Comparison of ENCODE assay signal across 8 mouse cellular contexts in the genomic region with DNA sequence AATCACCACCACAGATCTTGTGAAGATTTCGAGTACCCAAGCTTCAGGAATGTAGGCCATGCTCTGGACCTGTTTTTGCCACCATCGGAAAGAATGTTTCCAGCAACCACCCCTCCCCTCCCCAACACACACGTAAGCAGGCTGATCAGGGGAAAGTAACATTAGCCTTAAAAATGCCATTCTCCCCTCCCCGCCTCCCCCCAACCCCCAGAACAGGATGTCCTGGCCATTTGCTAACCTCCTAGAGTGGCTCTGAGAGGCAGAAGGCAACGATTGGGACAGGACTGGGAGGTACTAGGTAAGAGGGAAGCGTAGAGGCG. TPM values are rescaled to one million over a fixed set of nuclear protein-coding genes. Genes with fewer than 3 reads are reported as not detected.
DNase-seq lines count a peak whose midpoint lies in the region; ATAC-seq and TF ChIP-seq lines count a peak whose summit lies in the region.

No protein-coding gene starts in this region.

- H3K27me3 ChIP-seq in kidney, postnatal 0 days (ENCODE audit: insufficient read depth, low read length), result no peaks in the 10 kb centered on the region
- peaks cover 4% of the 10 kb centered on the region; the same call in 1 of the 2 replicates for H3K27me3 ChIP-seq in embryonic facial prominence, embryonic 11.5 days (ENCODE audit: control insufficient read depth, insufficient read depth, low read length)
- H3K27me3 ChIP-seq in hindbrain, postnatal 0 days (ENCODE audit: insufficient read depth, low read length), result no peaks in the 10 kb centered on the region
- H3K27me3 ChIP-seq in midbrain, postnatal 0 days (ENCODE audit: insufficient read depth, low read length), result peaks cover 7% of the 10 kb centered on the region; the same call in 1 of the 2 replicates
- H3K27me3 ChIP-seq in thymus, adult 2 months (ENCODE audit: control insufficient read depth, insufficient read depth, low read length), result no peaks in the 10 kb centered on the region; the same call in 1 of the 2 replicates

- H3K4me2 ChIP-seq in kidney, postnatal 0 days (ENCODE audit: low read length), result peak overlapping the region; percentile 100
- peak overlapping the region; percentile 99 for H3K4me2 ChIP-seq in embryonic facial prominence, embryonic 11.5 days (ENCODE audit: low read depth, low read length)
- peak overlapping the region; percentile 98 for H3K4me2 ChIP-seq in hindbrain, postnatal 0 days (ENCODE audit: low read depth, low read length)
- H3K4me2 ChIP-seq in midbrain, postnatal 0 days (ENCODE audit: low read depth, low read length, poor library complexity, severe bottlenecking), result peak overlapping the region; percentile 99

- TF ChIP-seq POLR2A in thymus, adult 2 months (IDR thresholded peaks at IDR 0.05; ENCODE audit: control insufficient read depth, extremely low read depth, insufficient read depth, low read length, poor library complexity), result no peak

- no peak for ATAC-seq in kidney, postnatal 0 days (replicated peaks; ENCODE audit: low FRiP score, low read depth)
- ATAC-seq in embryonic facial prominence, embryonic 11.5 days (replicated peaks; ENCODE audit: insufficient number of reproducible peaks, low FRiP score, low TSS enrichment, low read depth), result no peak; the same call in 1 of the 2 replicates
- no peak for ATAC-seq in hindbrain, postnatal 0 days
- no peak for ATAC-seq in midbrain, postnatal 0 days (ENCODE audit: low FRiP score)

- peaks cover 11% of the 10 kb centered on the region; the same call in 1 of the 2 replicates for H3K4me1 ChIP-seq in kidney, postnatal 0 days (replicated peaks; ENCODE audit: insufficient read depth, low read length)
- no peaks in the 10 kb centered on the region; the same call in 1 of the 2 replicates for H3K4me1 ChIP-seq in embryonic facial prominence, embryonic 11.5 days (ENCODE audit: control insufficient read depth, insufficient read depth, low read length)
- peaks cover 6% of the 10 kb centered on the region; the same call in 1 of the 2 replicates for H3K4me1 ChIP-seq in hindbrain, postnatal 0 days (ENCODE audit: insufficient read depth, low read length)
- peaks cover 7% of the 10 kb centered on the region; the same call in 1 of the 2 replicates for H3K4me1 ChIP-seq in midbrain, postnatal 0 days (ENCODE audit: insufficient read depth, low read length)
- H3K4me1 ChIP-seq in thymus, adult 2 months (replicated peaks; ENCODE audit: control insufficient read depth, insufficient read depth, low read length), result peaks cover 20% of the 10 kb centered on the region

- H3K9ac ChIP-seq in kidney, postnatal 0 days (ENCODE audit: low read depth, low read length), result no peak overlapping the region
- no peak overlapping the region for H3K9ac ChIP-seq in embryonic facial prominence, embryonic 11.5 days (replicated peaks; ENCODE audit: low read length)
- peak overlapping the region; percentile 52; the same call in 1 of the 2 replicates for H3K9ac ChIP-seq in hindbrain, postnatal 0 days (replicated peaks; ENCODE audit: low read length)
- H3K9ac ChIP-seq in midbrain, postnatal 0 days (replicated peaks; ENCODE audit: low read length, poor library complexity, severe bottlenecking), result peak overlapping the region; percentile 57

- no peak for TF ChIP-seq CTCF in kidney, postnatal 0 days (IDR thresholded peaks at IDR 0.05; ENCODE audit: low read depth)
- no peak for TF ChIP-seq CTCF in hindbrain, postnatal 0 days (IDR thresholded peaks at IDR 0.05; ENCODE audit: low read depth)
- TF ChIP-seq CTCF in midbrain, postnatal 0 days (IDR thresholded peaks at IDR 0.05), result no peak
- TF ChIP-seq CTCF in thymus, adult 2 months (IDR thresholded peaks at IDR 0.05; ENCODE audit: borderline replicate concordance, control insufficient read depth, extremely low read depth, insufficient read depth, low read length, poor library complexity), result no peak

- H3K4me3 ChIP-seq in kidney, postnatal 0 days (replicated peaks; ENCODE audit: low read depth, low read length), result peak overlapping the region; percentile 58
- peak overlapping the region; percentile 60 for H3K4me3 ChIP-seq in embryonic facial prominence, embryonic 11.5 days (ENCODE audit: low read depth, low read length)
- peak overlapping the region; percentile 57 for H3K4me3 ChIP-seq in hindbrain, postnatal 0 days (ENCODE audit: low read length)
- H3K4me3 ChIP-seq in midbrain, postnatal 0 days (ENCODE audit: low read depth, low read length), result peak overlapping the region; percentile 64
- H3K4me3 ChIP-seq in thymus, adult 2 months (ENCODE audit: control insufficient read depth, insufficient read depth, low read length), result no peak overlapping the region

- H3K36me3 ChIP-seq in kidney, postnatal 0 days (ENCODE audit: insufficient read depth, low read length), result no peaks in the 10 kb centered on the region
- H3K36me3 ChIP-seq in embryonic facial prominence, embryonic 11.5 days (replicated peaks; ENCODE audit: control insufficient read depth, insufficient read depth, low read depth, low read length), result no peaks in the 10 kb centered on the region
- no peaks in the 10 kb centered on the region for H3K36me3 ChIP-seq in hindbrain, postnatal 0 days (ENCODE audit: insufficient read depth, low read length)
- no peaks in the 10 kb centered on the region for H3K36me3 ChIP-seq in midbrain, postnatal 0 days (ENCODE audit: insufficient read depth, low read length)
- no peaks in the 10 kb centered on the region for H3K36me3 ChIP-seq in thymus, adult 2 months (ENCODE audit: control insufficient read depth, insufficient read depth, low read length)

- WGBS in kidney, postnatal 0 days, result 4% methylated on average over 7 of the region's 7 CpGs
- WGBS in embryonic facial prominence, embryonic 11.5 days, result under 1% methylated on average over 7 of the region's 7 CpGs
- whole genome bisulfite sequencing in hindbrain, postnatal 0 days, result 4% methylated on average over 7 of the region's 7 CpGs
- WGBS in midbrain, postnatal 0 days, result 4% methylated on average over 7 of the region's 7 CpGs
- WGBS in thymus, adult 2 months, result 4% methylated on average over 7 of the region's 7 CpGs

- no peaks in the 10 kb centered on the region for H3K9me3 ChIP-seq in kidney, postnatal 0 days (replicated peaks; ENCODE audit: low read length)
- H3K9me3 ChIP-seq in embryonic facial prominence, embryonic 11.5 days (replicated peaks; ENCODE audit: control insufficient read depth, low read length), result no peaks in the 10 kb centered on the region
- no peaks in the 10 kb centered on the region for H3K9me3 ChIP-seq in hindbrain, postnatal 0 days (ENCODE audit: low read length)
- no peaks in the 10 kb centered on the region for H3K9me3 ChIP-seq in midbrain, postnatal 0 days (ENCODE audit: low read length)

- no peak overlapping the region; the same call in 1 of the 2 replicates for H3K27ac ChIP-seq in kidney, postnatal 0 days
- H3K27ac ChIP-seq in embryonic facial prominence, embryonic 11.5 days (replicated peaks; ENCODE audit: low read depth, low read length), result no peak overlapping the region
- H3K27ac ChIP-seq in hindbrain, postnatal 0 days, result peak overlapping the region; percentile 60; the same call in 1 of the 2 replicates
- no peak overlapping the region for H3K27ac ChIP-seq in midbrain, postnatal 0 days (ENCODE audit: low read depth, low read length)
- H3K27ac ChIP-seq in thymus, adult 2 months (ENCODE audit: control insufficient read depth, insufficient read depth, low read length), result no peak overlapping the region; the same call in 1 of the 2 replicates

- DNase-seq in kidney, postnatal 0 days (ENCODE audit: low spot score), result no peak
- no peak for DNase-seq in kidney, postnatal 36 days
- DNase-seq in embryonic facial prominence, embryonic 11.5 days (ENCODE audit: low spot score), result no peak
- no peak for DNase-seq in hindbrain, postnatal 0 days (ENCODE audit: low spot score)
- no peak for DNase-seq in midbrain, postnatal 0 days (ENCODE audit: low spot score)
- no peak for DNase-seq in urinary bladder, adult 18-20 months (ENCODE audit: low spot score in 2 of 2)
- no peak for DNase-seq in spleen, postnatal 4 days (ENCODE audit: low spot score in 2 of 2)
- DNase-seq in thymus, adult 2 months, result no peak

RNA-seq across cellular contexts. Expression of a gene that starts 0.4 kb away (rescaled TPM):
- 0.18 and 0.28 TPM in 2 replicates for polyA plus RNA-seq in kidney, postnatal 0 days (2015; fragmentation: Nextera tagmentation; extraction: Ambion mirVana)
- polyA plus RNA-seq in embryonic facial prominence, embryonic 11.5 days (2014; fragmentation: Nextera tagmentation; extraction: Ambion mirVana), result 0.18 and 0.28 TPM in 2 replicates
- total RNA-seq in hindbrain, postnatal 0 days (2014; rRNA removed), result 4.9 and 5.4 TPM in 2 replicates
- polyA plus RNA-seq in hindbrain, postnatal 0 days (2015; fragmentation: Nextera tagmentation; extraction: Ambion mirVana), result 0.52 and 0.74 TPM in 2 replicates
- total RNA-seq in midbrain, postnatal 0 days (2014; rRNA removed), result 4.4 TPM in 2 replicates
- 0.47 and 0.49 TPM in 2 replicates for polyA plus RNA-seq in midbrain, postnatal 0 days (2015; fragmentation: Nextera tagmentation; extraction: Ambion mirVana)
- 7.4 TPM in 2 replicates for polyA plus RNA-seq in thymus, adult 2 months (2012; rRNA removed)

RNA-seq across cellular contexts. Expression of a gene that starts 32.3 kb away (rescaled TPM):
- 8.1 and 9.3 TPM in 2 replicates for polyA plus RNA-seq in kidney, postnatal 0 days (2015; fragmentation: Nextera tagmentation; extraction: Ambion mirVana)
- 0.90 and 1.4 TPM in 2 replicates for polyA plus RNA-seq in embryonic facial prominence, embryonic 11.5 days (2014; fragmentation: Nextera tagmentation; extraction: Ambion mirVana)
- 1.5 and 2.9 TPM in 2 replicates for total RNA-seq in hindbrain, postnatal 0 days (2014; rRNA removed)
- 2.7 and 3.0 TPM in 2 replicates for polyA plus RNA-seq in hindbrain, postnatal 0 days (2015; fragmentation: Nextera tagmentation; extraction: Ambion mirVana)
- 1.5 and 4.3 TPM in 2 replicates for total RNA-seq in midbrain, postnatal 0 days (2014; rRNA removed)
- 2.1 and 3.2 TPM in 2 replicates for polyA plus RNA-seq in midbrain, postnatal 0 days (2015; fragmentation: Nextera tagmentation; extraction: Ambion mirVana)
- polyA plus RNA-seq in thymus, adult 2 months (2012; rRNA removed), result 1.2 and 2.1 TPM in 2 replicates

Comparison
In these comparisons a context has a peak if more than half of its experiments do, and no peak if none do; other contexts are left out.
1. H3K9ac ChIP-seq: peak in hindbrain, postnatal 0 days (single experiment) and midbrain, postnatal 0 days (single experiment); none in kidney, postnatal 0 days (single experiment) and embryonic facial prominence, embryonic 11.5 days (single experiment).
2. Peak in every context shown above with its lines, with median percentiles within 50 percentile points of each other: H3K4me2 ChIP-seq.